Mouse (Mus musculus): ENCODE results near the gene Ap2a2.

GRCm38 (mm10) chr7:141590959-141591358 is 29.0 kb downstream of the Ap2a2 start:
- TF ChIP-seq POLR2A (IDR thresholded peaks at IDR 0.05; ENCODE audit: insufficient read depth, low read depth, low read length), result no peak
- TF ChIP-seq CTCF (IDR thresholded peaks at IDR 0.05; ENCODE audit: insufficient read depth, low read depth, low read length), result no peak

Data from olfactory bulb, adult 2 months (tissue).